Mouse (Mus musculus) ES-E14 (cell line): ENCODE results near the gene Mrpl20.

Experiments used
- CHD2 ChIP-seq: IDR thresholded peaks from 2 replicates; pipeline ENCODE4 v1.6.1; 2014; ENCODE audit warnings: mild to moderate bottlenecking, low read depth, low read length, inconsistent platforms
- MAFK ChIP-seq: IDR thresholded peaks from 2 replicates; pipeline ENCODE4 v1.6.1; 2014; ENCODE audit warnings: mild to moderate bottlenecking, low read depth, low read length, inconsistent platforms; ENCODE audit not compliant: insufficient read depth
- ZC3H11A ChIP-seq: IDR thresholded peaks from 2 replicates; pipeline ENCODE4 v1.6.1; 2012; ENCODE audit warnings: low read depth, mild to moderate bottlenecking, inconsistent platforms, low read length, borderline replicate concordance

GRCm38 (mm10) chr4:155849792-155850451, 47.2 kb downstream of the Mrpl20 start:
- TF ChIP-seq MAFK (no peak), CHD2 (no peak), ZC3H11A (no peak)
